Mouse (Mus musculus) liver, embryonic 14.5 days (tissue): ENCODE measurements around the gene Hmgn2.

Experiments used
- CTCF ChIP-seq: IDR thresholded peaks from 2 replicates; pipeline ENCODE4 v1.5.1; 2016; ENCODE audit warnings: antibody characterized with exemption, low read depth, control low read depth
- EP300 ChIP-seq: IDR thresholded peaks from 2 replicates; pipeline ENCODE4 v1.6.1; 2016; ENCODE audit warnings: antibody characterized with exemption, low read depth

- TF ChIP-seq CTCF (no peak), EP300 (no peak)
These were observed 48.9 kb upstream of the Hmgn2 start for GRCm38 (mm10) chr4:134017201-134017865.
